Mouse (Mus musculus) midbrain, embryonic 16.5 days (tissue): ENCODE results near the gene Dact1. TPM values are rescaled to one million over a fixed set of nuclear protein-coding genes. Genes with fewer than 3 reads are reported as not detected.
A peak's percentile ranks its signal among the peaks of the same experiment; 100 is the strongest.

Source experiments
- ATAC-seq: fragments of 200-750 bp; cut with Nextera tagmentation; 2 replicates; pipeline ENCODE4 v1.8.0; 2017; ENCODE audit warnings: moderate TSS enrichment
- H3K27ac ChIP-seq: fragments of 300-500 bp; sonication (generic); 2 replicates; pipeline ENCODE4 v1.5.1; 2014; ENCODE audit warnings: mild to moderate bottlenecking, low read length, mixed read lengths
- H3K27me3 ChIP-seq: fragments of 300-500 bp; sonication (generic); 2 replicates; pipeline ENCODE4 v1.6.1; 2014; ENCODE audit warnings: low read depth, low read length, mixed read lengths; ENCODE audit not compliant: control insufficient read depth, insufficient read depth
- H3K36me3 ChIP-seq: fragments of 300-500 bp; sonication (generic); 2 replicates; pipeline ENCODE4 v1.6.1; 2014; ENCODE audit warnings: mild to moderate bottlenecking, low read length, moderate library complexity, mixed read lengths; ENCODE audit not compliant: control insufficient read depth, insufficient read depth
- H3K4me1 ChIP-seq: fragments of 300-500 bp; sonication (generic); 2 replicates; pipeline ENCODE4 v1.6.1; 2014; ENCODE audit warnings: mild to moderate bottlenecking, low read length, mixed read lengths; ENCODE audit not compliant: control insufficient read depth, insufficient read depth
- H3K4me2 ChIP-seq: fragments of 300-500 bp; sonication (generic); 2 replicates; pipeline ENCODE4 v1.6.1; 2014; ENCODE audit warnings: mild to moderate bottlenecking, low read length, mixed read lengths
- H3K4me3 ChIP-seq: fragments of 300-500 bp; sonication (generic); 2 replicates; pipeline ENCODE4 v1.5.1; 2014; ENCODE audit warnings: low read depth, mild to moderate bottlenecking, low read length, moderate library complexity, mixed read lengths
- H3K9ac ChIP-seq: fragments of 300-500 bp; sonication (generic); 2 replicates; pipeline ENCODE4 v1.6.1; 2014; ENCODE audit warnings: low read depth, low read length, mixed read lengths
- H3K9me3 ChIP-seq: fragments of 300-500 bp; sonication (generic); replicated peaks from 2 replicates; pipeline ENCODE4 v1.6.1; 2014; ENCODE audit warnings: mild to moderate bottlenecking, low read length, mixed read lengths; ENCODE audit not compliant: control insufficient read depth, poor library complexity, severe bottlenecking
- WGBS: fragments of 180-500 bp; shearing (Covaris S2); extraction: QIAGEN DNeasy Blood & Tissue Kit; methylation state at CpG from one replicate; pipeline ENCODE4 v1.1.7; 2014; 5-methylcytosine and 5-hydroxymethylcytosine counted together
- polyA plus RNA-seq: library from polyadenylated mRNA; unstranded; fragments of >200 nt; fragmentation: Nextera tagmentation; extraction: Ambion mirVana; gene quantifications from 2 replicates; pipeline ENCODE4 v1.2.1, GENCODE M21; 2015

Gene Dact1
- polyA plus RNA-seq, 1 experiment from 2014 or later, result 25.3 TPM

DNA sequence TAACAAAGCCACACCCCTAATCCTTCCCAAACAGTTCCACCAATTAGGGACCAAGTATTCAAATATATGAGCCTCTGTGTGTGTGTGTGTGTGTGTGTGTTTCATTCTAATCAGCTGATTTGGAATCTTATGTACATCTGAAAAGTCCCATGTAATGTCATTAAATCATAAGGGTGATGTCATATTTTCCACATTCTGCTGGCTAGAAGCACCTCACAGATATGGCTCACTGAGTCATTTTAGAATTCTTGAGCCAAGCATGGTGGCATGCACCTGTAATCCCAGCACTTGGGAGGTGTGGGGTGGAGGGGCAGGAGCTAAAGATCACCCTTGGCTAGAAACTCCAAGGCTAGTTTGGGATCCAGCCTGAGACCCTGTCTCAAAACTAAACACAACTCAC, 24.3 kb upstream of the Dact1 start:
- ATAC-seq, result no peak
- H3K9me3 ChIP-seq, result 0 out of 2 replicates have a peak, but pooled peaks cover 2% of the 10 kb centered on the region
- no peak overlapping the region for H3K9ac ChIP-seq
- H3K27me3 ChIP-seq, result no peaks in the 10 kb centered on the region
- H3K4me2 ChIP-seq, result no peak overlapping the region
- no peaks in the 10 kb centered on the region for H3K36me3 ChIP-seq
- H3K27ac ChIP-seq, result no peak overlapping the region
- no peak overlapping the region for H3K4me3 ChIP-seq
- H3K4me1 ChIP-seq, result 0 out of 2 replicates have a peak, but pooled peaks cover 2% of the 10 kb centered on the region

DNA sequence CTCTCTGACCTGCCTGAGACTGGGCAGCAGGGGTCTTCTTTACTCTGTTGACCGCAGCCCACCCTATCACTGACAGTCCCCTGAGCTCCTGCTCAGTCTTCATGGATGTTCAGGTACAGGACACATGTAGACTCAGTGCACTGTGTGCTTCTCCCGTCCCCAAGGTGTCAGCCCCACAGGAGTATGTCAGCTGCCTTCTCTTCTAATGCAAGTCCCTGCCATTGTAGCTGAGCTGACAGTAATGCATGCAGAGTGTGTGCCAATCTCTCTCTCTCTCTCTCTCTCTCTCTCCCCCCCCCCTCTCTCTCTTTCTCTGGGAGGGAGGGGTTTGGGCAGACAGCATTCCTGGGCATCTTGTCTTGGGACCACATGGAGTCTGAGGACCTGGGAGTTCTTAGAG, 19.2 kb upstream of the Dact1 start:
- ATAC-seq, result peak; percentile 54
- H3K4me3 ChIP-seq, result no peak overlapping the region
- H3K36me3 ChIP-seq, result no peaks in the 10 kb centered on the region
- no peak overlapping the region for H3K27ac ChIP-seq
- H3K27me3 ChIP-seq, result no peaks in the 10 kb centered on the region
- no peak overlapping the region for H3K4me2 ChIP-seq
- H3K9ac ChIP-seq, result no peak overlapping the region
- 50% methylated on average over 2 of the region's 2 CpGs for WGBS
- H3K9me3 ChIP-seq, result no peaks in the 10 kb centered on the region
- H3K4me1 ChIP-seq, result peaks cover 9% of the 10 kb centered on the region

DNA sequence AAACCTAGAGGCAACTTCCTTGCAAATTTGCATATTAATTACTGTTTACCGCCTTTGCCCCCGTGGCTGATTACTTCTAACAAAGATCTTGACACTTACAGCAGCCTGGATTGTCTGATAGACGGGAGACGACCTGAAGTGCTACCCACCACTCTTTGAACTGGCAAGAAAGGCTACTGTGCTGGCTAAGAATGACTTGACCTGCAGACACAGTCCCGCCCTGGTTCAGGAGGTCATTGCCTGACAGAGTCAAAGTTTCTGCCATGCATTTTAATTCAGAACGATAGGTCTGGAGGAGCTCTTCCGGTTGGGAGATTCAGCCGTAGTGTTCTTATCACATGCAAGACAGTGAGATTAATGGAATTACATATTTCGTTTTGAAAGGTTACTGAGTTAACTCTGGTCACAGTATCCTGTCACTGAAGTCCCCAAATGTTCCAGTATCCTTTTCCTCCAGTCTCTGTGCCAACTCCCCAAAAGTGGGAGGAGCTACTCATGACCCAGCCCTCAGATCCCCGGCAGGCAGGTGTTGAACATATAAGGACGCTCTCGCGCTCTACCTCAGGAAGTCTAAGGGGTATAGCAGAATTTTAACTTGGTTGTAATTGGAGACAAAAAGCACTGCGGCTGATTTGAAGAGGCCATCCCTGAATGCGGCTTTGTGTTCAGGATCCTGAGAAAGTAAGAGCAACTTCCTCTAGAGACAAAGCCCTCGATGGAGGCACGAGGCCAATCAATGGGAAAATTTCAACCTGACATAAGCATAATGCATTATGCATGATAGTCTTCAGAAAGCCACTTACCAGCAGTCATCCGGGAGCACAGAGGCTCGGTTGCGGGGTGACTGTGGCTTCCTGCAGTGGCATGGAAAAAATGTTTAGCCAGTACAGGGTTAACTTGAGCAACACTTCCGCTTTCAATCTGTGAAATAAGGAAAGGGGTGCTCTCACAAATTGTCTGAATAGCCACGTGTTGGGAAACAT, 15.4 kb upstream of the Dact1 start:
- Histone ChIP-seq H3K27ac (no peak overlapping the region), H3K27me3 (no peaks in the 10 kb centered on the region), H3K4me2 (peak overlapping the region; percentile 52), H3K4me1 (peaks cover 9% of the 10 kb centered on the region), H3K9ac (0 out of 2 replicates have a peak overlapping the region, but pooled peaks have one; percentile 26), H3K36me3 (no peaks in the 10 kb centered on the region), H3K9me3 (no peaks in the 10 kb centered on the region), H3K4me3 (peak overlapping the region; percentile 20)
- ATAC-seq, result peak; percentile 68
- WGBS, result 11% methylated on average over 22 of the region's 22 CpGs

DNA sequence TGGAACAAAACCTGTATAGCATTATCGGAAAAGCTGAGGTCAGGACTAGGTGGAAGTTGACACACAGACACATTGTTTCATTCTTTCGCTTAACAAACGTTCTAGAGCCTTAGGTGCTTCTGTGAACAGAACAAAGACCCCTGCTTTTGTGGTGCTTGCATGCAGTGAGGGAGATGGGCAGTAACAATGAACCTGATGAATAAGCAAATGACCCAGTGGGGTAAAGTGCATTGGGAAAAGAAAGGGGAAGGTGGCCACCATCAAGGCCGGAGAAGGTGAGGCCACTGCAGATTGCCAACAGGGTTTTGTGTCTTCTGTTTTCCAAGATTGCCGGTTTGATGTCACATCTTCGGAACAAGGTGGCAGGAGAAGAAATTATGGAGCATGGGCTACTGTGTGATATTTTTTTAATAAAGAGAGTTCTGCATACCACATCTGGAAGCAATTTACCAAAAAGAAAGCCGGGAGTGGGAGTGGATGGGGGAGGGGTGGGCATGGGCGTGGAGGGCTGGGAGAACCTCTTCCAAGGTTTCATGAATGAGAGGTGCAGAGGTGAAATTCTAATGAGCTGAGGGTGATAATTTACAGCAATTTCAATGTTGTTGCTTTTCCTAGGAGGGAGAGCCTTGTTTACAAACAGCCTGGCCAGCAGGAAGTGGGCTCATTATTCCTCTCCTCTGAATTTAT, 12.7 kb upstream of the Dact1 start:
- H3K36me3 ChIP-seq, result no peaks in the 10 kb centered on the region
- no peak overlapping the region for H3K9ac ChIP-seq
- no peaks in the 10 kb centered on the region for H3K27me3 ChIP-seq
- H3K9me3 ChIP-seq, result no peaks in the 10 kb centered on the region
- WGBS, result 59% methylated on average over 8 of the region's 8 CpGs
- ATAC-seq, result no peak
- H3K4me1 ChIP-seq, result peaks cover 5% of the 10 kb centered on the region; the same call in 1 of the 2 replicates
- no peak overlapping the region for H3K27ac ChIP-seq
- H3K4me2 ChIP-seq, result no peak overlapping the region
- H3K4me3 ChIP-seq, result no peak overlapping the region

DNA sequence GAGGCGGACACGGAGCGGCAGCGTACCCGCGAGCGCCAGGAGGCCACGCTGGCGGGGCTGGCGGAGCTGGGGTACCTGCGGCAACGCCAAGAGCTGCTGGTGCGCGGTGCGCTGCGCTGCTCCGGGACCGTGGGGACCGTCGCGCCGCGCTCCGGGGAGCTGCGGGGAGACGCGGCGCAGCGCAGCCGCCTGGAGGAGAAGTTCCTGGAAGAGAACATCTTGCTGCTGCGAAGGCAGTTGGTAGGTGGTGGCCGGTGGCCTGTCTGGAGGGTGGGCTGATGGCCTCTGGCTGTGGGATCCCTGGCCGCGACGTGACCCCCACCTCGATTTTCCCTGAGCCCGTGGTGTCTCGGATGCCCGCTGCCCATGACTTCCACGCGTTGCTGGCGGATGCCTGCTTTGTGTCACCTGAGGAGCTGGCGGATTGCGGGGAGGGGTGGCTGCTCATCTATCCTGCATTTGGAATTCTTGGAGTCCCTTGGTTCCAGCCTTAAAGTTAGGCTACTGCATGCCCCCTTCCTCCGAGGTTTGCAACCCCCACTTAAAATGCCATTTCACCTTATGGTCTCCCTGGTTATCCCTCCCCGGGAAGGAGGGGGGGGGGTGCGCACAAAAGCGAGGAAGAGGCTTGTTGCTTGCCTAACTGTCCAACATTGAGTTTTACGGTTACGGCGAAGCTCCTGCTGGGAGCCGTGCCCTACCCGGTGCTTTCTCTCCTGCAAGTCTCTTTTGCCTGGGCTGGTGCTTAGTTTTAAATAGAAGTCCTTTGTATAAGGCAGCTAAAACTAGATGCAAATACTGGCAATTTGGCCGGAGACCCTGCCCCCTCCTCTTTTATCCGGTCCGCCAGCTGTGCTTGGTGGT, 616 bp downstream of the Dact1 start:
- H3K27ac ChIP-seq, result peak overlapping the region; percentile 88
- H3K4me2 ChIP-seq, result peak overlapping the region; percentile 71
- peak; percentile 76 for ATAC-seq
- 0 out of 2 replicates have a peak, but pooled peaks cover 3% of the 10 kb centered on the region for H3K4me1 ChIP-seq
- WGBS, result under 1% methylated on average over 56 of the region's 56 CpGs
- peak overlapping the region; percentile 94 for H3K9ac ChIP-seq
- no peaks in the 10 kb centered on the region for H3K9me3 ChIP-seq
- peak overlapping the region; percentile 85 for H3K4me3 ChIP-seq
- no peaks in the 10 kb centered on the region for H3K27me3 ChIP-seq
- H3K36me3 ChIP-seq, result peaks cover 8% of the 10 kb centered on the region; the same call in 1 of the 2 replicates

DNA sequence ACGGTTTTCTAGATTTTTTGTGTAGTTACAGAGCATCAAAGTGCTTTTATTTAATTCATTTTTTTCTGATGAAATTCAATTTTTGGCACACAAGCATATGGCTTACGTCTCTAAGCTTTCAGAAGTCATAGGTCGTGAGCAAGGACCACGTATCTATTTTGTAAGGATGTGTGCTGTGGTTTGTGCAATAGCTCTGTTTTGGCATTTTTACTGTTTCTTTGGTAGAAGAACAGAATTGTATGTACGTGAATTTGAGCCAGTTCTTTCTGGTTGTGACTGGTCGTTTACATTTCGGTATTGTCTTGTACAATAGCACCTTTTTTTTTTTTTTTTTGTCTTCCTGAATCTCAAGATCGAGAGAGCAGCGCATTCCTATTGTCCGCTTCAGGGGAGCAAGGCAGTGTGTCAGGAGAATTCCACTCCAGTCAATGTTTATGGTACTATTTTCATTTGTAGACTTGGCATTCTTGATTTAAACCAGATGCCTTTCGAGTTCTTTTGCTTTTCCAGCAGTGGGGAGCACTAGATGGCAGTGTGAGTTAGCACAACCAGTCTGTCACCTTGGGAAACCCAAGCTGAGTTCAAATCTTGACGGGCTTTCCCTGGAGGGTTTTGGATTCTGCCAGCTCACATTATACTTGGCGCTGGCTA, 1.7 kb downstream of the Dact1 start:
- Histone ChIP-seq H3K9me3 (no peaks in the 10 kb centered on the region), H3K9ac (peak overlapping the region; percentile 94), H3K36me3 (peaks cover 11% of the 10 kb centered on the region; the same call in 1 of the 2 replicates), H3K27ac (peak overlapping the region; percentile 88), H3K4me1 (0 out of 2 replicates have a peak, but pooled peaks cover 3% of the 10 kb centered on the region), H3K4me2 (peak overlapping the region; percentile 71), H3K27me3 (no peaks in the 10 kb centered on the region), H3K4me3 (peak overlapping the region; percentile 85)
- no peak for ATAC-seq
- 25% methylated on average over 13 of the region's 13 CpGs for WGBS

DNA sequence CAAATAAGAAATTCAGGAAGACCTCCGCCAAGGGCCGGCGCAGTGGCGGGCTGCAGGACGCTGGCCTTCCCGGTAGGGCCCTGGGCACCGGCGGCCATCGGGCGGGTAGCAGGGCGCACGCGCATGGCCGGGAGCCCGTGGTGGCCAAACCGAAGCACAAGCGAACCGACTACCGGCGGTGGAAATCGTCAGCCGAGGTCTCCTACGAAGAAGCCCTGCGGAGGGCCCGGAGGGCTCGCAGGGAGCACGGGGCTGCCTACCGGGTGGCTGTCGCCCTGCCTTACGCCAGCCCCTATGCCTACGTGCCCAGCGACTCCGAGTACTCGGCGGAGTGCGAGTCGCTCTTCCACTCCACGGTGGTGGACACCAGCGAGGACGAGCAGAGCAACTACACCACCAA, 8.6 kb downstream of the Dact1 start:
- no peaks in the 10 kb centered on the region for H3K4me1 ChIP-seq
- H3K36me3 ChIP-seq, result peaks cover 32% of the 10 kb centered on the region
- H3K9ac ChIP-seq, result no peak overlapping the region
- WGBS, result 87% methylated on average over 34 of the region's 40 CpGs
- H3K4me2 ChIP-seq, result no peak overlapping the region
- H3K27me3 ChIP-seq, result no peaks in the 10 kb centered on the region
- no peak overlapping the region for H3K4me3 ChIP-seq
- ATAC-seq, result no peak
- no peak overlapping the region for H3K27ac ChIP-seq
- H3K9me3 ChIP-seq, result peaks cover 12% of the 10 kb centered on the region; the same call in 1 of the 2 replicates

DNA sequence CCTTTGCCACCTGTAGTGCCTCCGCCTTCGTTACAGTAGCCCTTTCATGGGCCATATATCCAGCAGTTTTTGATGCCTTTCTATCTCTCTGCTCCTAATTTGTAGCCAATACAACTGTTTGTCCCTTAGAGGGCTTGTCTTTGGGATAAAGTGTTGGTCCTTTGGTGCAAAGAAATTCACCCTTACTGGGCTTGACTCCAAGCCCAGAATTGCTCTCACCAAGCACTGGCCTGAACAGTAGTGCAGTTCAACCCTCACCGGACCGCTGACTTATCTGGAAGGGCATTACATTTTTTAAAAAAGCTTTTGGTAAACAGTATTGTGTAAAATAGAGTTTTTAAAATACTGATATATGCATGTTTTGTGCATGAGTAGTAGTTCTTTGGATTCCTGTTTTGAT, 9.9 kb downstream of the Dact1 start:
- H3K9ac ChIP-seq, result no peak overlapping the region
- 94% methylated on average over 4 of the region's 4 CpGs for WGBS
- H3K27me3 ChIP-seq, result no peaks in the 10 kb centered on the region
- no peak overlapping the region for H3K27ac ChIP-seq
- H3K4me2 ChIP-seq, result no peak overlapping the region
- H3K9me3 ChIP-seq, result peaks cover 12% of the 10 kb centered on the region; the same call in 1 of the 2 replicates
- H3K4me3 ChIP-seq, result no peak overlapping the region
- peaks cover 32% of the 10 kb centered on the region for H3K36me3 ChIP-seq
- no peak for ATAC-seq
- H3K4me1 ChIP-seq, result no peaks in the 10 kb centered on the region
